Mouse (Mus musculus) cerebellum, adult 11 months (tissue): Measurements from ENCODE around the gene Ptp4a2.

Experiments
- DNase-seq: peaks from one replicate; pipeline ENCODE4 v3.0.0; 2022

Gene Ptp4a2

GRCm38 (mm10) chr4:129803368-129803767, 7.7 kb upstream of the Ptp4a2 start:
- DNase-seq, result no peak

- DNase-seq, result no peak
These were observed 6.0 kb upstream of the Ptp4a2 start for GRCm38 (mm10) chr4:129805059-129805458.

GRCm38 (mm10) chr4:129811605-129812468, 818 bp downstream of the Ptp4a2 start:
- no peak for DNase-seq

GRCm38 (mm10) chr4:129817591-129817990, 6.6 kb downstream of the Ptp4a2 start:
- no peak for DNase-seq

GRCm38 (mm10) chr4:129818506-129819195, 7.6 kb downstream of the Ptp4a2 start:
- DNase-seq, result peak; percentile 26

GRCm38 (mm10) chr4:129819712-129820336, 8.8 kb downstream of the Ptp4a2 start:
- DNase-seq, result peak; percentile 94

GRCm38 (mm10) chr4:129820417-129821086, 9.5 kb downstream of the Ptp4a2 start:
- DNase-seq, result peak; percentile 63

GRCm38 (mm10) chr4:129821087-129821616, 10.1 kb downstream of the Ptp4a2 start:
- no peak for DNase-seq

- no peak for DNase-seq
These were observed 11.3 kb downstream of the Ptp4a2 start for GRCm38 (mm10) chr4:129822324-129822723.

GRCm38 (mm10) chr4:129823216-129823810, 12.3 kb downstream of the Ptp4a2 start:
- no peak for DNase-seq

GRCm38 (mm10) chr4:129827611-129828010, 16.6 kb downstream of the Ptp4a2 start:
- DNase-seq, result no peak

- no peak for DNase-seq
These were observed 17.1 kb downstream of the Ptp4a2 start for GRCm38 (mm10) chr4:129828081-129828480.

GRCm38 (mm10) chr4:129829799-129830198, 18.8 kb downstream of the Ptp4a2 start:
- no peak for DNase-seq

- no peak for DNase-seq
These were observed 19.4 kb downstream of the Ptp4a2 start for GRCm38 (mm10) chr4:129830343-129830944.

- no peak for DNase-seq
These were observed 23.6 kb downstream of the Ptp4a2 start for GRCm38 (mm10) chr4:129834581-129834980.

- DNase-seq, result no peak
These were observed 24.3 kb downstream of the Ptp4a2 start for GRCm38 (mm10) chr4:129835296-129835695.

GRCm38 (mm10) chr4:129839866-129840555, 29.0 kb downstream of the Ptp4a2 start:
- DNase-seq, result no peak

GRCm38 (mm10) chr4:129846823-129847222, 35.8 kb downstream of the Ptp4a2 start:
- DNase-seq, result no peak

GRCm38 (mm10) chr4:129850491-129850890, 39.5 kb downstream of the Ptp4a2 start:
- no peak for DNase-seq

- DNase-seq, result no peak
These were observed 40.8 kb downstream of the Ptp4a2 start for GRCm38 (mm10) chr4:129851861-129852260.

GRCm38 (mm10) chr4:129853053-129853452, 42.0 kb downstream of the Ptp4a2 start:
- no peak for DNase-seq
